Mouse (Mus musculus) layer of hippocampus, postnatal 25 days (tissue): ENCODE data around the gene Lsm7. TPM values are rescaled to one million over a fixed set of nuclear protein-coding genes. Genes with fewer than 3 reads are reported as not detected.

ENCODE experiments used
- microRNA-seq, 2 experiments: library from miRNA; unstranded; fragments of <30 nt; microRNA quantifications; one replicate each; pipeline ENCODE4 v1.2.0; 2021
- total RNA-seq, 2 experiments: library from RNA; stranded (reverse); gene quantifications; 2 replicates each; pipeline ENCODE4 v1.2.3; 2021

The Lsm7 gene
- total RNA-seq, 2 experiments from 2014 or later: 41.5 to 43.8 TPM

Small RNA genes within 50 kb of the gene (microRNA-seq; reads per million reads assigned to microRNA genes)
- gene Mir1982: 4.2 to 4.8 reads per million in 2 experiments

Other genes with a start within 250 kb of the Lsm7 start
- gene Gm49322, start 249.2 kb downstream of the Lsm7 start, total RNA-seq: 1 to 10 TPM; 2.4 to 3.4 TPM
- 100 to 1,000 TPM; 208 to 236 TPM for gene Csnk1g2, start 232.4 kb downstream of the Lsm7 start, total RNA-seq
- gene Btbd2, start 198.1 kb downstream of the Lsm7 start, total RNA-seq: 100 to 1,000 TPM; 103 to 107 TPM
- gene Mknk2, start 177.1 kb downstream of the Lsm7 start, total RNA-seq: 10 to 100 TPM; 45.0 to 50.9 TPM
- 10 to 100 TPM; 13.0 to 13.6 TPM for gene Mob3a, start 153.2 kb downstream of the Lsm7 start, total RNA-seq
- 10 to 100 TPM; 46.4 to 61.7 TPM for gene Izumo4, start 153.0 kb downstream of the Lsm7 start, total RNA-seq
- gene Ap3d1, start 112.9 kb downstream of the Lsm7 start, total RNA-seq: 100 to 1,000 TPM; 128 to 143 TPM
- gene Dot1l, start 100.0 kb downstream of the Lsm7 start, total RNA-seq: 10 to 100 TPM; 39.9 to 60.6 TPM
- gene Sf3a2, start 57.0 kb downstream of the Lsm7 start, total RNA-seq: 10 to 100 TPM; 46.2 to 52.0 TPM
- gene Plekhj1, start 56.6 kb downstream of the Lsm7 start, total RNA-seq: 10 to 100 TPM; 63.6 to 71.6 TPM
- gene Amh, start 50.0 kb downstream of the Lsm7 start, total RNA-seq: 1 to 10 TPM; 2.3 to 3.2 TPM
- gene Jsrp1, start 41.7 kb downstream of the Lsm7 start, total RNA-seq: 1 to 10 TPM; 2.5 to 3.5 TPM
- gene Oaz1, start 28.6 kb downstream of the Lsm7 start, total RNA-seq: 100 to 1,000 TPM; 491 to 550 TPM
- gene Lingo3, start 11.2 kb downstream of the Lsm7 start, total RNA-seq: 10 to 100 TPM; 38.3 to 39.9 TPM
- gene Sppl2b, start 66 bp upstream of the Lsm7 start, total RNA-seq: 10 to 100 TPM; 61.5 to 65.7 TPM
- under 1 TPM; 0.40 to 0.62 TPM for gene Tmprss9, start 16.6 kb upstream of the Lsm7 start, total RNA-seq
- gene Timm13, start 45.8 kb upstream of the Lsm7 start, total RNA-seq: 100 to 1,000 TPM; 145 to 167 TPM
- 10 to 100 TPM; 17.5 to 19.6 TPM for gene Lmnb2, start 63.0 kb upstream of the Lsm7 start, total RNA-seq
- gene Gadd45b, start 74.9 kb upstream of the Lsm7 start, total RNA-seq: 10 to 100 TPM; 15.0 to 16.7 TPM
- gene Gng7, start 159.7 kb upstream of the Lsm7 start, total RNA-seq: 100 to 1,000 TPM; 180 to 184 TPM
- 100 to 1,000 TPM in 1 of 2 experiments, 10 to 100 TPM in 1; 98.7 to 103 TPM for gene Diras1, start 170.5 kb upstream of the Lsm7 start, total RNA-seq
- gene Slc39a3, start 182.2 kb upstream of the Lsm7 start, total RNA-seq: 10 to 100 TPM; 67.5 to 74.9 TPM
- 100 to 1,000 TPM; 171 to 178 TPM for gene Sgta, start 205.0 kb upstream of the Lsm7 start, total RNA-seq
- 10 to 100 TPM; 51.3 to 54.6 TPM for gene Thop1, start 214.8 kb upstream of the Lsm7 start, total RNA-seq
- gene Creb3l3, start 243.7 kb upstream of the Lsm7 start, total RNA-seq: under 1 TPM; 0.81 to 0.94 TPM